Mouse (Mus musculus) MEL-GATA-1-ER (cell line): ENCODE measurements around the gene Btnl10.

ENCODE experiments used
- DNase-seq: peaks from one replicate; pipeline ENCODE4 v3.0.0-alpha.2; 2012; ENCODE audit warnings: low read depth; ENCODE audit errors: extremely low read depth

Btnl10 gene

DNA sequence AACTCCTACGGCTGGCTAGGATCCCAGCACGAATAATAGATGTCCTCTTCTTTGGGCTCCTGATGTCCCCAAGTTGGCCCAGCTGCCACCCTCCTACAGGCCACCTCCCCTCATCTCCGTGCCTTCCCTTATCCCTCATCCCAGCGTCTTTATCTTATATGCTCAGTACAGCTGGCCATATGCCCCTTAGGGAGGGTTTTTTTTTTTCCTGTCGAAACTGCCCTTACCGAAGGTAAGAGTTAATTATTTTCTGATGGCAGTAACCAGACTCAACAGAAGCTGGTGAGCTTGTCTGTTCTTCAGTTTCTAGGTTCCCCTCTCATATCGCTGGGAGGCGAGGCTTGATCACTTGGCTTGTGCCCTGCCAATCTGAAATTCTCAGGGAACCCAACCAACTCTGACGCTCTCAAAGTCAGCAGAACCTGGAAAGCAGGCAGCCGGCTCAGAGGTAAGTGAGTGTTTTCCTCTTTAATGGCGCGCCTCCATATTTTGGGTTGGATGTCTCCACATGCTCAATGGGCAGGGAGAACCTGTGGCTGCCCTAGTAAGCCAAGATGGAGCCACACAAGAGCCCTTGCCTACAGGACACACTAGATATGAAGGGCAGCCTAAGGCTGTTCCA lies at the start of gene Btnl10:
TSS of gene Btnl10 (plus strand) at position 164 of the 622 bp plus-strand sequence.
- DNase-seq = peak; percentile 53

DNA sequence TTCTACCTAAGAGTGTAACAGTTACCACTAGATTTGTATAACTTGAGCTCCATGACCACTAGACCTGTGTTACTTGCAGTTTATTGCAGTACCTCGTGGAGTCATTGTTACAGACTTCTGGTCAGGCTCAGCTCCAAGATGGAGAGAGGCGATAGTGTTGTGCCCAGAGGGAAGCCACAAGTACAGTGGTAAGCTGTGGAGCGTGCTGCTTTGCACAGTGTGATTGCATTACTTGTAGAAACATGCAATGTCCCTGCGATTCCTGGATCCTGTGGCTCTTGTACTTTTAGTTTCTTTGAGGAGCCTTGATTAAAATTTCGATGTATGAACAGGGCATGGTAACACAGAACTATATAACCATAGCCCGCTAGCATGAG lies 49.8 kb upstream of the Btnl10 start:
- DNase-seq = no peak

DNA sequence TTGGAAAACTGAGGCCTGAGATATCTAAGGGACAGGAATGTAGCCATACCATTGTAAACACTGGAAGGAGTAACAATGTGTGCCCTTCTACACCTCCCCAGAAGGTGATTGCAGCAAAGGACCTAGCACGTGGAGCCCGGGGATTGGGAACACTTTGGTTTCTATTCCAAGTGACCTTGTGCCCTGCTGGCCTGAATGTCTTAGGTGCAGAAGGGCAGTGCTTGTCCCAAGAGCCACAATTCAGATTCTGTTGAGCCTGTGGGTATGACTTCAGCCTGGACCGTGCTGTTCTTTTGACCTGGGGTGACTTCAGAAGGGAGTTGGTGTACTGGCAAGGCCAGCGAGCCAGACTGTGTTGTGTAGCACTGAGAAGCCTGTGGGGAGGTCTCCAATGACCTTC lies 46.7 kb upstream of the Btnl10 start:
- no peak for DNase-seq

DNA sequence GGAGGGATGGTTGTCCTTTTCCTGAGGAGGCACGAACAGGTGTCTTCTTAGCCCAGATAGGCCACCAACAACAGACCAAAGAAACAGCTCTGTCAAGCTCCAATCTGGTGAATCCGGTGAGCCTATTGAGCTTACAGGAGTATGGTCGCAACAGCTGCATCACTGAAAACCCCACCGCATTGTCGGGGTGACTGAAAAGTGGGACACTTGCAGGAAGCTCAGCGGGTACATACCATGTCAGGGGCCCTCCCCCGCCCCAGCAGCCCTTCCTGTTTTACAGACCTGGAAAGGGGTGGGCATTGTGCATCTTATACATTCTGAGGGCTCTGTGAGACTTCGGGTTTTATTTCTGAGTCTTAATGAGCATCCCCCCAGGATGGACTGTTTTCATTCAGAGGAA lies 34.0 kb upstream of the Btnl10 start:
- DNase-seq = no peak

DNA sequence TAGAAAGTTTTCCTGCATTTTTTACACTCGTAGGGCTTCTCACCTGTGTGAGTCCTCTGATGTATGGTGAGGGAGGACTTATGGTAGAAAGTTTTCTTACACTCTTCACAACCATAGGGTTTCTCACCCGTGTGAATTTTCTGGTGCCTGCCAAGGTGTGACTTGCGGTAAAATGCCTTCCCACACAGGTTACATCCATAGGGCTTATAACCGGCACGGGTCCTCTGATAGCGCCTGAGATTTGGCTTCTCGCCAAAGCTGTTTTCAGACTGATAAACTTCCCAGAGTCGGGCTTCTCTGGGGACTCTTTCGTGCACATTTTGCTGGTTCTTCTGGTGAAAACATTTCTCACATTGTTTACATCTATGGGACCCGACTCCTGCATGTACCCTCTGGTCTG lies 27.2 kb upstream of the Btnl10 start:
- DNase-seq = no peak

DNA sequence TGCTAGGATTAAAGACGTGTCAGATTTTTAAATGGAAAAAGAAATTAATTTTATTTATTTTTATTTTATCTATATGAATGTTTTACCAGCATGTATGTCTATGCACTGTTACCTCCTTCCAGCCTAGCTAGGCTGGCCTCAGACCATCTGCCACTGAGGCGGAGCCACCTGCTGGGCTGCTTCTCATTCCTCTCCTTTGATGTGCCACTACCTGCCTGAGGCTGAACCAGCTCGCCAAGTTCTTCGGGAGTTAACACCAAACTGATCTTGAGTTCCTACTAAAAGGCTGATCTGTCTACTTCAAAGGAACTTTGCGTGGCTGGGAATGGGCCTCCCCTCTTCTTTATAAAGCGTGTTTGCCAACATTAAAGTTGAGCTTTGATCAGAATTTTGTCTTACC lies 23.3 kb upstream of the Btnl10 start:
- DNase-seq = no peak

DNA sequence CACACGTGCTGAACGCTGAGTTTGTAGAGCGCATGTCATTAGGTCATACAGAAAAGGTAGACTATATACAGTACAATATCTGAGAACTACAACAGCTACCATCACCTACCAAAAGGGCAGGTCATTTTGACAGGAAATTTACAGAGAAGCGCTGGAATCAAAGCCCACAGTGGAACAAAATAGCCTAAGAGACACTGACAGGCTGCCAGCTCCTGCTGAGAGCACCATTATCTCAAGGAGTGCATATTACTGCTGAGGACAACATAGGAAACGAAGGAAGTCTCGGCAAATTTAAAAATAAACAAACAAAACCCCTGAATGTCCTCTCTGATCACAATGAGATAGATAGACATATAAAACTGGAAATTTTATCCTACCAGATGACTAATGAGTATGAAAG lies 20.2 kb upstream of the Btnl10 start:
- DNase-seq = no peak

DNA sequence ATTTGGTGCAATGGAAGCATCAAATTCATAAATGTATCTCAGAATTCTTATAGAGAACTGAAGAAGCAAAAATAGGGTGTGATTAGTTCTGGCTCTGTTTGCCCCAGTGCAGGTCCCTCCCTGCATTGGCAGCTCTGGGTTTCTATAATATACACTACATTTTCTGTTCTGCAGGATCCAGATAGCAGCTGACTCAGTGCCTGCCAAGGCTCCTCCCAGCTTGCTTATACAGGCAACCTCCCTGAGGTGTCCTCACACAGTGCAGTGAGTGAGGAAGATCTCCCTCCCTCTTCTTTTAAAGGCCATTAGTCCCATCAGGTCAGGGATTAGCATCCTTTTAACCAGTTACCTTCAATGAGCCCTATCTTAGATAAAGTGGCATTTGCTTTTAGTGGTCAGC lies 16.6 kb upstream of the Btnl10 start:
- no peak for DNase-seq

DNA sequence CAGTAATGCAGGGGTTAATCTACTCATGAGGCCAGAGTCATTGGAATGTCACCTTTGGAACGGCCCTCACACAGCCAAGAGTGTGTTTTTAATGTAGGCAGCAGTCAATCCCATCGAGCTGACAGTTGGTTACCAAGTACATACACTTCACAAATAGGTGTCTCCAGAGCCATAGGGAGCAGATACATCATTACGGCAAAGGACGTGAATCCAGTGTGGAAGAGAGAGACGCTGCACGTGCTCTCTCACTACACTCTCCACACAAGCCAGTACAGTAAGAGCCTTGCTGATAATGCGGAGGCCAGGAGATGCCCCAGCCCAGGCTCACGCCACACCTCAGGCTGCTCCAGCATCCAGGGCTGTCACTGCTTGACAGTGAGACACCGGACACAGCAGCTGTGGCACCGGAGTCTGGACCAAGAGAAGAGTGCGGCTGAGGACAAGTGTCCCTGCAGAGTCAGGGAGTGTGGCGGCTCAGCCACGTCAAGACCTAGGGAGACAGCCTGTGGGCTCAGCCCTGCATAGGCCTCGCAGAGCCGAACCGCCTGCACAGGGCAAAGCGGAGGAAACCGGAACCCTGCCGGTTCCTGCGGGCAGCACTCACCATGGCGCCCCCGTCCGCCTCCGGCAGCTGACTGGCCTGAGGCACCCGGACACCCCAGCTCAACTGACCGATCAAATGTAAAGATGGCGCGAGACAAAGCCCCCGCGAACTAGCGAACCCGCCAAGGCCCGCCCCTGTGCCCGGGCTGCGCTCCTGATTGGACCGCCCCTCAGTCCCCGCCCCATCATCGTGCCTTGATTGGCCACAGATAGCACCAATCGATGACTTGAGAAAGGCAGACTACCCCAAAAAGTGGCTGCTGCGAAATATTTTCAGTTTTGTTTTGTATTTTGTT lies 13.9 kb upstream of the Btnl10 start, which contains the start of gene Zfp39:
TSS of gene Zfp39 (minus strand) at position 715 of the 899 bp plus-strand sequence.
- peak; percentile 75 for DNase-seq

DNA sequence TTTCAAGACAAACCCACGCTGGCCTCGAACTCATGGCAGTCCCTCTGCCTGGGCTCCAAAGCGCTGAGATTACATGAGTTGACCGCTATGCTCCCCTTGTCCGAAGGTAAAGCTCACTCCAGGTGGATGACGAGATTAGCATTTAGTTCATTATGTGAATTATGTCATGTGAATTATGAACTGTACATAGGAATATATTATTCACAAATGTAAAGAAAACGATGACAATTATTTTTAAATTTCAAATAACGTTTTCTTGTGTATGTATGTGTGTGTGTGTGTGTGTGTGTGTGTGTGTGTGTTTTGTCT lies 13.3 kb upstream of the Btnl10 start:
- DNase-seq = no peak

DNA sequence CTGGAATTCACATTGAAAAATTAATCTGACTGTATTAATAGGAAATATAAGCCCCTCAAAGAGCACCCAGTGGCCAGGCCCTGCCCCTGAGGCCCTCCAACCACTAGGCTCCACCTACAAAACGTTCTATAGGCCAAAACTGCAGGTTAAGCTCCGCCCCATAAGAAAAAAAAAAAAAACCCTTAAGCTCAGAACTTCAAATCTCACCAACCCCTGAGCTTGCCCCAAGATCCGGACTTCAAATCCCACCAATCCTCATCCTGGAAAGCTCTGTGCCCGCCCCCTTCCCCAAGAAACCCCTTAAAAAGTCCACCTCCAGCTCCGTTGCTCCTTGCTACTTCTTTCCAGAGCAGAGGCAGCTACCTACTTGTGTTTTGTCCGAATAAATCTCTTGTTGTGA lies 12.9 kb upstream of the Btnl10 start:
- peak; percentile 81 for DNase-seq

DNA sequence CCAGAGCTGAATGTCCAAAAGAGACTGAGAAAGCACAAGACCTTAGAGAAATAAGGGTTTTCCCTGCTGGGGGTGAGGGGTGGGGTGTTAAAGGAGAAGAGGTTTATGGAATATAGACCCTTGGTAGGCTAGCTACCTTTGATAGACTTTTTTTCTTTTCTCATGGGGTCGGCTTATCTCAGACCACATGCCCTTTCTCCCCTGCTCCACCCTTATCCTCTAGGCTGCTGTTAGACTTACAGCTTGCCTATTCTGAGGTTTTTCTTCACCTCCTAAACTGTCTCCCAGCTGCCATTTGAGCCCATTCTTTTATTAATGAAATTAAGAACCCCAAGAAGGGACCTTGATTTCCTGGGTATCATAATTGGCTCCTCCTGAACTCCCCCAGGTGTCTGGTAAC lies 3.9 kb upstream of the Btnl10 start:
- no peak for DNase-seq

DNA sequence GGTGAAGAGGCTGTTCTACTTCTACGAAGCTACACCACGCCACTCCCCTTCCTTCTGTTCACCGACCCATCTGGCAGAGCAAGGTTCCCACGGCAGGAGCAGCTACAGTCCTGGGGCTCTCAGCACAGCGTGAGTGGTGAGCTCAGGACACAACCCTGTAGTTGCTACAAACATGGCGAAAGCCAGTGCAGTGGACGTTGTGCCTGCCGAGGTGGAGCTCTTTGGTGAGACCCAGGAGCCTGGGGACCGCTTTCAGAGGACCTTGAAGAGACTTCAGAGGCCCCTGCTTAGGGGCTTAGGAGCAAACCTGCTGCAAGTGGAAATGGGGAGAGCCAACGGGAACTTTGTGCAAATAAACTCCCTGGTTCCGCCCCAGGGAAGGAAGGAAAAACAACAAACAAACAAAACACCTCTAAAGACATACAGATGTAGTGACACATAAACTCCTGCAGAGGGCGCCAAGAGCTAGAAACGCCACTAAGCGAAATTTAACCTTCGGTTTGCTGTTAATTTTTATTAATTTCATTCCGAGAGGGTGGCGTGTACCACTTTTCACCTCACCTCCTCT lies 3.2 kb upstream of the Btnl10 start:
- no peak for DNase-seq

DNA sequence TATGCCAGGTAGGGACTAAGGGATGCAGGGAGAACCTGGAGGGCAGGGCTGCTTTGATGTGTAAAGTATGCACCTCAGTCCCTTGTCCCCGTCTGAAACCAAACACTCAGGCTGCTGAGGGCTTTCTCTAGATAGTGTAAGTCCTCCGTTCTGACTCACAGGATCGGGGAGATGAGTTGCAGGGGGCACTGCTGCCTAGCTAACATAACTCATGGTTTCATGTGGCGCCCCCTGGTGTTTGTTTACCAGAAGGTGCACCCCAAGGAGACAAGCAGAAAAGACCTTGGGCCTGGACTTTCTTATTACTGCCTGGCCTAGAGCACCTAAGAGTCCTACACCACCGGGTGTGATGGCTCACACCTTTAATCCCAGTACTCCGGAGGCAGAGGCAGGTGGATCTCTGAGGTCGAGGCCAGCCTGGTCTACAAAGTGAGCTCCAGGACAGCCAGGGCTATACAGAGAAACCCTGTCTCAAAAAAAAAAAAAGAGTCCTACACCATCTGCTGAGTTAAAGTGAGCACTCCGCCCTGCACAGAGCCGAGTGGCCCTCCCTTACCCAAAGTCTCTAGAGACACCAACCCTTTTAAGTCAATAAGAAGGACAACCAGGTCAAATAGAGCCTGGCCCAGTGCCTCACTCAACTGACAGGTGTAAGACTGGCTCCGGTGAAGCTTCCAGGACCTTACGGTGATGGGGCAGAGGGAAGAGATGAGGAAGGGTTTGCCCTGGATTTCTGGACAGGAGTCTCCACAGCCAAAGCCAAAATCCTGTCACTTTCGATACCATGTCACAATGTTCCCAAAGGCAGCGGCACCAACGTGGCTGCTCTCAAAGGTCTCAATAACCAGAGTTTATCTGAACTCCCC lies 596 bp upstream of the Btnl10 start:
- peak; percentile 68 for DNase-seq

DNA sequence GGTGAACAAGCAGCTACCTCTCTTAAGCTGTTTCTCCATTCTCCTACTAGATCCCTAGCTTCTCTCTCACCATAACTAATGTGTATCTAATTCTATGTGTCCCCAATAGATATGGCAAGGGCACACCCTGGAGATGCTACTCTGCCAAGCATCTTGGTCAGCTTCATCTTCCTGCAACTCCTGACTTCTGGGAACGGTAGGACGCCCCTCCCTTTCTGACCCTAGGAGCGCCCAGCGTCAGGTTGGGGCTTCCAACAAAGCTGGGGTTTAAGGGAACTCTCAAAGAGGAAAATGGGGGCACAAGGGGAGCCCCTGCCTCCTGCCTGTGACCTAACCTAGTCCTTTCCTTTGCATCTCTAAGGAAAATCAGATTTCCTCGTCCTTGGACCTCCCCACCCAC lies 1.1 kb downstream of the Btnl10 start:
- DNase-seq = no peak

DNA sequence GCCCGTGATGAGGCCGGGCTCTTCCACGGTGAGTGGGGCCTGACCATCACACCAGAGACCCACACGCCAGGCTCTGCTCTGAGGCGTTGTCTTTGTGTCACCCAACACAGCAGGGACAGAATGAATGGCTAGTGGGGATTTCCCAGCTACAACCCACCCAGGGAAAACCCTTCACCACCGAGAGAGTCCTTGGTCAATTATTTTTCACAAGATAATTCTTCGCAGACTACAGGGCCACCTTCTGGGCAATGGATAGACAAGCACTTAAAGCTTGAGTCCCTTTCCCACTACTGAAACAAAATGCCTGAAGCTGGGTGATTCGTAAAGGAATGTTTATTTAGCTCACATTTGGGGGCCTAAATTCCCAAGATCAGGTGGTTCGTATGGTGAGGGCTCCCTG lies 4.7 kb downstream of the Btnl10 start:
- no peak for DNase-seq

DNA sequence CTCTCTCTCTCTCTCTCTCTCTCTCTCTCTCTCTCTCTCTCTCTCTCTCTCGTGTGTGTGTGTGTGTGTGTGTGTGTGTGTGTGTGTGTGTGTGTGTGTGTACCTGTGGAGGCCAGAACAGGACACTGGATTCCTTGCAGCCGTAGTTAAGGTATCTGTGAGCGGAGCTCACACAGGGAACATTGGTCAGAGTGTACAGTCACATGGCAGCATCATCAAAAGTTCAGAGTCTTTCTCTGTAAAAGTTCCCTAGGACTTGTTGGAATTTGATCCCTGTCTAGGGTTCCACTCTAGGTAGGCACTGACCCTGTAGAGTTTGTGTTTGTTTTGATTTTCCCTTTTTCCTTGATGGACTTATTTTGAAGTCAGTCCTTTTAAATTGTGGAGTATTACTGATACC lies 8.9 kb downstream of the Btnl10 start:
- no peak for DNase-seq

DNA sequence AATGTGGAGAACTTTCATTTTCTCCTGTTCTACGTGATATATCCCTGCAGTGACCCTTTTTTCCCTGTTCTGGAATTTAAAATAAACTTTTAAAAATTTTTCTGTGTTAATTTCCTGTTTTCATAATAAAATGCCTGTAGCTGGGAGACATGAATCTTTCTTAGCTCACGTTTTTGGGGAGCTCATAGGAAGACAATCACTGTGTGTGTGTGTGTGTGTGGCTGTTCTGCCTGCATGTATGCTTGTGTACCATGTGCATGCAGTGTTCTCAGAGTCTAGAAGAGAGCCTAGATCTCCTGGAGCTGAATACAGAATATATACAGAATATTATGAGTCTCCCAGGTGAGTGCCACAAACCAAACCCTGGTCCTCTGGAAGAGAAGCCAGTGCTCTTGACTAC lies 9.3 kb downstream of the Btnl10 start:
- DNase-seq = no peak

DNA sequence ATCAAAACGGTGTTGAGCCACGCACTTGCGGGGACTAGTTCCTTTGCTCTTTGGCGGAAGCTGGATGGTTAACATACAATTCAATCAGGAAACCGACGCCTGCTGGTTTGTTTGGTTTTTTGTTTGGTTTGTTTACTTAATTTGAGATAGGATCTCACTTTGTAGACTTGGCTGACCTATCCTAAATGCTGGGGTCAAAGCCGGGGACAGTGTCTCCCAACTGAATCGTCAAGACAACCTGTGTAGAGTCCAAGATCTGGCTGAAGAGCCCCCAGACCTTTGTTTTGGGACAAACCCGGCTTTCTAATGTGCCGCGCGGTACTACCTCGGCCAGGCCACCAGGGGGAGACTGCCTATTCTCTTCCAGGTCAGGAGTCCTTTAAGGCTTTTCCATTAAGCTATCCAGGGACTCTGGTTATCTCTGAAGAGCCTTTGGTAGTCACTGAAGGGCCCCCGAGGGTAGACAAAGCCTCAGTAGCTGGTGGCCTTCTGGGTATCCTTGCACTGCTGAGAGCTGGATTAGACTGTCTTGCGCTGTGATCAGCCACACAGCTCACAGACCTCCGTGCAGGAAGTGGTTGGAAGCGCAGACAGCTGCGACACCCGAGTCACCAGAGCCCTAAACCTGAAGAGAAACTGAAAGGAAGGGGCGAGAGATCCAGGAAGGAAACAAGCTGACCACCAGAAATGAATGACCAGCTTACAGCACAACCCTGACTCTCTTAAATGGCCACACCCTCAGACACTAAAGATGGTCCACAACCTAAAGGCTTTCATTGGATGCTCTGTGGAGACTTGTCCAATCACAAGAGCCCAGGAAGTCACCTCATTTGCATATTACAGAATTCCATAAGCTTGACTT lies 10.3 kb downstream of the Btnl10 start:
- DNase-seq = peak; percentile 91

DNA sequence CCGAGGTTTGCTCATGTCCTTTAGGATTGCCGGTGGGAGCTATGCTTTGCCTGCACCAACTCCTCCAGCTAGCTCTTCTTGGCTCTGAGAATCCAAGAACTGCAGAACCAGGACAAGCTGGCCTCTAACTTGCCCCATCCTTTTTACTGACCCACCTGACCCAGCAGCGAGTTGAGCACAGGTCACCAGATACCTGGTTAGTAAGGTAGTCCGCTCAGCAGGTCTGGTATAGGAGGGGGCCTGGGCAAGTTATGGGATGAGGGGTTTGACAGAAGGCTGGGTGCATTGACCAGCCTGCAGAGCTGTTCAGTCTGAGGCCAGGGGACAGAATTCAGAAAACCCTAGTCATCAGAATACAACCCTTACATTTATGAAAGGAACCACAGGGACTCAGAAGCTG lies 11.3 kb downstream of the Btnl10 start:
- no peak for DNase-seq

DNA sequence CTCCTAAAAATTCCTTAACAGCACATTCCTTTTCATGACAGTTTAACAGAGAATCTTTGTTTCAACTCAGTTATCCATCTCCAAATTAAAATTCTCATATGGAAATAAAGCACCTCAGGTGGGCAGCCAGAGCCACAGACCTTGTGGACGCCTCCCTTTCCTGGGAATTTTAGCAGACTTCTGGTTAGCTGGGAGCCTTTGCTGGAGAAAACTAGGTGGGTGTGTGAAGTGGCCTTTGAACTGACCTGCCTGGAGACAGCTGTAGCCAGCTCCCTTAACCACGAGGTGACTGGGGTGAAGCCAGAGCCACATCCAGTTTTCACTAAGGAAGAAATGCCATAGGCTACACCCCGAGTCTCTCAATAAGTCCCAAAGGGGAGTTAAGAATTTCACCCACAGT lies 11.9 kb downstream of the Btnl10 start:
- DNase-seq = no peak
